Mouse (Mus musculus) layer of hippocampus, postnatal 14 days (tissue): ENCODE results near the gene Plekhg3. TPM values are rescaled to one million over a fixed set of nuclear protein-coding genes. Genes with fewer than 3 reads are reported as not detected.

Experiments used
- DNase-seq, 2 experiments: peaks; one replicate each; pipeline ENCODE4 v3.0.0; 2021 to 2022; ENCODE audit warnings: low spot score in 2 of 2, mixed read lengths in 1 of 2
- total RNA-seq, 2 experiments: library from RNA; stranded (reverse); gene quantifications; 2 replicates each; pipeline ENCODE4 v1.2.3; 2021

Plekhg3 gene
- total RNA-seq, 2 experiments from 2014 or later = 16.1 to 18.6 TPM

DNA sequence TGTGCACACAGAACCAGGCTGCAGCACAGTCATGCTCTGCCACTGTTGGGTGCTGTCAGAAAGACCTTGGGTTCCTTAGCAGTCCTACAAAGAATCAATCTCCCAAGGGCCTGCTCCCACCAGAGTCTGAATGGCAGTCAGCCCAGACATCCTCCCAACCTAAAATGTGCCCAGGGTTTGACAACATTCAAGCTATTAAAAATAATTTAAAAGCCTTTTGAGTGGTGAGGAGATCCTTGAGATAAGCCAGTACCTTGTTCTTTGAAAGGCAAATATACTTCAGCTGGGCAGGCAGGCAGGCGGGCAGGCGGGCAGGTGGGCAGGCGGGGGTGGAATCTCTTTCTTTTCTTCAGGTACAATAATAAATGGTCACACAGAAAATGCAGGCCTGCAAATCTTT lies 5.8 kb upstream of the Plekhg3 start:
- DNase-seq = no peak

- DNase-seq = no peak
These were observed 3.3 kb upstream of the Plekhg3 start for GRCm38 (mm10) chr12:76527245-76527881.

DNA sequence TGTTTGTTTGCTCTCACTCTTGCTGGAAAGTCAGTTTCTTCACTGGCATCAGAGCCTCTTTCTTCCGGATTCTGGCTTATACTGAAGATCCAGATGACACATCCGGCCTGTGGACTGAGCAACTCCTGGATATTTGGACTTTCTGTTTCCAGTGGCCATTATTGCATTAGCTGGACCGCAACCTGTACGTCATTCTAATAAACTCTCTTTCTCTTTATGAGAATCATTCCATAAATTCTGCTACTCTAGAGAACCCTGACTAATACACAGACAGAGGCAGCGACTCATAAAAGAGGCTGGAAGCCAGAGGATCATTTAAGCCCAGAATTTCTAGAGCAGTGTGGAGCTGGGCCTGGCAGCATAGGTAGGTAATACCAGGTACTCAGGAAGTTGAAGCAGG lies 1.9 kb upstream of the Plekhg3 start:
- no peak for DNase-seq

DNA sequence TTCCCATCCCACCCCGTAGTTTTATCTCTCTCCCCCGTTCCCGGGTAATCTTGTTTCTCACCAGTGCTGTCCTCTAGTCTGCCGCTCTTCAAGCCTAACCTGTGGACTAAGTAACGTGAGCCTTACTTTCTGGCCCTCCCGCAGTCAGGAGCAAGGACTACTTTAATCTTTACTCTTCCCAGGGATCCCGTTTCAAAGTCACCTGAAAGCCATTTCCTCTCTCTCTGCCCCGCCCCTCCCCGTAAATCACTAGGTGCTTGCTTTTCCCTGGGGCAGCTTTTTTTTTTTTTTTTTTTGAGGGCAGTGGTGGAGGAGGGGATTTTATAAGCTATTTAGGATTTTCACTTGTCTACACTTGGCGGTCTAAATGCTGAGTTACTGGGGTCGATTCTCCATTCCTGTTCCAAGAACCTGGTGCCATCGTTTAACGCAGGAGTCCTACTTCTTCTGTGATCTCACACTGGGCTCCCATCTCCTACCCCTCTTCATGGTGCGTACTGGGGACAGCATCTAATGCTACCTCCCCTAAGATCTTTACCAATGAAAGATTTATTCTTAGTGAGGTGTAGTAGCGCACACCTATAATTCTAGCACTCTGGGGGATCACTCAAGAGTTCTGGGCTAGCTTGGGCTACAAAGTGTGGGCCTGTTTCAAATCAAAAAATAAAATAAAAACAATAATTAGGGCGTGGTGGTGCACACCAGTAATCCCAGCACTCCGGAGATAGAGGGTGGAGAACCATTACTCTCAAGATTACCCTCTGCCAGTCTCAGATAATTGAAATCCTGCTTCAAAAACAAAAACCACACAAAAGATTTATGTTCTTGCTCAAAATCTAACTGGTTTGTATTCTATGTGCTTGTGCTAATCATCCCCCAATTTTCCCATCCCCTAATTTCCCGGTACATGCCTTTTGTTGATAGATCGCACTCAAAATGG lies 1.6 kb downstream of the Plekhg3 start:
- DNase-seq = no peak

- peak in 1 of 2 experiments; percentile 28 for DNase-seq
These were observed 2.3 kb downstream of the Plekhg3 start for GRCm38 (mm10) chr12:76532926-76533376.

DNA sequence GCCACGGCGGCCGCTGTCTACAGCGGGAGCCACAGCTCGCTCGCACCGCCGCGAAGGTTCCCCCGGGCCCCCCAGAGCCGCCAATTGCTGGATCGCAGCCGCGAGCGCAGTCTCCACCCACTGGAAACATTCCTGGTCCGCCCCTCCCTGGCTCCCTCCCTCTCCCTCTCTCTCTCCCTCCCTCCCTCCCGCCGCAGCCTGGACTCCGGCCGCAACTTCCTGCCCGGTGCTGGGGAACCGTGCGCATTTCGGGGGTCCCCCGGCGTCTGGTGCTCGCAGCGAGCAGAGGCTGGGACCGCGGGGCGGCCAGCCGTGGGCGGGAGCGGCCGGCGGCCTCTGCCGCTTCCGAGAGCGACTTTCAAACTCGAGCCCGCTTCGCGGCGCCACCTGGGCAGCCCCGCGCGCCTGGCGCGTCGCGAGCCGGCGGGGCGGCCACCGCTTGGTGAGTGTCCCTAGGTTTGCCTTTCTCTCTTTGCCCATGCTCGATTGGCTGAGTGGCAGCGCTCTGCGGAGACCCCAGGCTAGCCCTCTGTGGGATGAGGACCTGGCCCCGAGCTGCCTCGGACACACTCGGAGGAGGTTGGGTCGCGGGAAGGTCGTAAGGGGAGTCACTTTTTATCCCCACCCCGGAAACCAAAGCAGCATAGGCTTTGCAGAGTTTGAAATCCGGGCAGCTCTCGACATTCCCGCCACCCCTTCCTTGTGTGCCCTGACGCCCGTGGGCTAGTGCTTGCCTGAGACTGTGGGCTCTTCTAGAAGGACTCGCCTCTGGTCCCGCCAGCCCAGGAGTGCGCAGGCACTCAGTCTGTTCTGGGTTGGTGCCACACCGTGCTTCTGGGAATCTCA lies 2.9 kb downstream of the Plekhg3 start:
- peak in 1 of 2 experiments; percentile 14 for DNase-seq

GRCm38 (mm10) chr12:76534233-76534632 lies 3.5 kb downstream of the Plekhg3 start:
- no peak for DNase-seq

DNA sequence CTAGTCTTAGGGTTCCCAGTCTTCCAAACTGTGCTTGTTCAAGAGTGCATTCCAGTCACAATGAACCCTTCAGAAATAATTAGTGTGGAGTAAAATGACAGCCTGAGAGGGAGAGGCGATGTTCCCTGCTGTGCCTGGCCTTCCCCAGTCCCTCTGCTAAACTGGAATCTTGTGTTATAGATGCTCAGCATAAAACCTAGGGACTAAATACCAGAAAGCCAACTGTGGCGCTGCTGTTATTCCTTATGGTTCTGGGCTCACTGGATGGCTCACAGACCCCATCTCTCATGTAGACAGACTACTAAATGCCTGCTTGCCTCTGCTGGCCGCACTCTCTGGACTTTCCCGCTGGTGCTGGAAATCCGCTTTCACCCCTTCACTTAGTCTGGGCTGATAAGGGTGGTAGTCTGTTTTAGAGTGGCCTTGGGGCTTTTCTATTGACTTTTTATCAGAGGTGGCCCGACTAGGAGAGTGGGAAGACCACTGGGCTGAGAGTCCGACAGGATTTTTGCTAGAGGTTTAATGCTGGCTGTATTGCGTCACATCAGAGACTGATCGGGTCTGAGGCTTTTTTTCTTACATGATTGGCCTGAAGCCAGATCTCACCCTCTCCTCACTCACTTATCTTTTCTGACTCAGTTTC lies 4.1 kb downstream of the Plekhg3 start:
- peak in 1 of 2 experiments; percentile 12 for DNase-seq

- DNase-seq = no peak
These were observed 4.8 kb downstream of the Plekhg3 start for GRCm38 (mm10) chr12:76535471-76535900.

DNA sequence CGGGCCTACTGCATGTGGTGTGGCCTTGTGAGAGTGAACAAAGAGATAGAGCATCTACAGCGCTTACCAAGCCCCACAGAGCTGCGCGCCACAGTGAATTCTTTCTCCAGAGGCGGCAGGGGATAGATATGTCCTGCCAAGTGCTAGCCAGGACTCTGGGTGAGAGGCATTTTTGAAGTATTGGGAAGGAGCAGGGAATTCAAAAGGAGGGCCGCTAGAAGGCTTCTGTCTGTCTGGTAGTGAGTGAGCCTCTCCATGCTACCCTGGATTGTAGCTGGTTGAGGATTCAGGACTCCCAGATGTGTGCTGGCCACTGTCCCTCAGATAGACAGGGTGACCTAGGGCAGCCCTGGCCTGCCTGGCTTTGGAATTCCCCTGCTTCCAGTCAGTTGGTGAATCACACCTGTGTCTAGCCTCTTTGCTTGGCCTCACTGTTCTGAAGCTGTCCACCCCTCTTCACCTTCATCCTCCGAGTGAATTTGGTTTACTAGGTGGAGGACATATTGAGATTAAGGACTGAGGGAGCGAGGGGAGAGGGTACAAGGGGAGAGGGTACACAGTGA lies 6.0 kb downstream of the Plekhg3 start:
- no peak for DNase-seq

- DNase-seq = no peak
These were observed 6.7 kb downstream of the Plekhg3 start for GRCm38 (mm10) chr12:76537434-76537833.

- DNase-seq = no peak
These were observed 9.5 kb downstream of the Plekhg3 start for GRCm38 (mm10) chr12:76540169-76540568.

GRCm38 (mm10) chr12:76540701-76541221 lies 10.1 kb downstream of the Plekhg3 start:
- DNase-seq = no peak

DNA sequence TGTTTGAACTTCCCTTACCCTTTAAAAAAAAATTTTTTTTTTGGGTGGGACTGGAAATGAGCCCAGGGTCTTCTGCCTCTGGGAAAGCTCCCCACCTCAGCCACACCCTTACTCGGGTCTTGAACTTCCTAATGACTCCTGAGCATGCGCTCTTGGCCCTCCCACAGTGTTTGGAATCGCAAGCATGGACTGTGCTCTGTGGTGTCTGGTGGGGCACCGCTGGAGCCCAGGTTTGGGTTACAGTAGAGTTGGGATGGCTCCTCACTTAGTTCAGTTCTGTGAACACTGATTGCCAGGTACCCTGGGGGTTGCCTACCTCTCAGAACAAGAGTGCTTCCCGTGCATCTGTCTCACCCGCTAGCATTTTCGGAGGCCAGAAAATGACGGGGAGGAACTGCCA lies 10.8 kb downstream of the Plekhg3 start:
- DNase-seq = no peak

DNA sequence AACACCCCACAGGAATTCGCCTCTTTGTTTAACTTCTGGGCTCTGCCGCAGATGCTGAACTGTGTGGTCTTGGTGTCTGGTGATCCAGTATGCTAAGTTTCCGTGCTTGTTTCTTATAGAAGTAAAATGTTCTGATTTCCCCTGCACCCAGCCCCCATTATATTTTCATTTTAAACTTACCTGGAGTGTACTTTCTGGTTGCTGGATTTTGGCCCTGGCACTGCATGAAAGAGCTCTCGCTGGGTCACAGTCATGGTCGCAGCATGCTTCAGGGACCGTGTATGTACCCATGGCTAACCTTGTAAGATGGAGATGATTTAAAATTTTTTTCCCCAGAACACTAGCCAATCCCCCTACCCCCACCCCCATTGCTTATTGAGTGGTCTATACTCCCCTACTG lies 11.2 kb downstream of the Plekhg3 start:
- no peak for DNase-seq

DNA sequence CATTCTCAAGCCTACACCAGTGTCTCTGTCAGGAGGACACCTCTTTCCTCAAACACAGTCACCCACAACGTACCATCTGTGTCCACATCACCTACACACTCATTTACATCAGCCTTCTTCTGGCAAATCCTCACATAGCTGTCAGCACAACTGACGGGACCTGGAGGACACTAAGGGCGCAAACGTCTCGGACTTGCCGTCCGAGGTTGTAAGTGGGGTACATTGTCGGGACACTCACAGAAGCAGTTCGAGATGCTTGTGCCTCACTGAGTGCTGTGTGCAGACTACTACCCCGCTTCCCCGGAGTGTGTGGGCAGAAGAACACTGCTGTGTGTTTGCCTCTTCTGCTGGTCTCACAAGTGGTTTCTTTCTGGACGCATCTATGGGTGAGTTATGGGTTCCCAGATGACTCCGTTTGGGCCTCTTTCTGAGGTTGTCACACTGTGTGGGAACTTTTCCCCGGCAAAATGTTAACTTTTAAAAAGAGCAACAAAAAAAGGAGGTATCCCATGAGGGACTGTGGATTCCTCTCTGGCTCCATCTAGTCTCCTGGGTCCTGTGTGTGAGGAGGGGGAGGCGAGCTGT lies 15.2 kb downstream of the Plekhg3 start:
- DNase-seq = no peak

DNA sequence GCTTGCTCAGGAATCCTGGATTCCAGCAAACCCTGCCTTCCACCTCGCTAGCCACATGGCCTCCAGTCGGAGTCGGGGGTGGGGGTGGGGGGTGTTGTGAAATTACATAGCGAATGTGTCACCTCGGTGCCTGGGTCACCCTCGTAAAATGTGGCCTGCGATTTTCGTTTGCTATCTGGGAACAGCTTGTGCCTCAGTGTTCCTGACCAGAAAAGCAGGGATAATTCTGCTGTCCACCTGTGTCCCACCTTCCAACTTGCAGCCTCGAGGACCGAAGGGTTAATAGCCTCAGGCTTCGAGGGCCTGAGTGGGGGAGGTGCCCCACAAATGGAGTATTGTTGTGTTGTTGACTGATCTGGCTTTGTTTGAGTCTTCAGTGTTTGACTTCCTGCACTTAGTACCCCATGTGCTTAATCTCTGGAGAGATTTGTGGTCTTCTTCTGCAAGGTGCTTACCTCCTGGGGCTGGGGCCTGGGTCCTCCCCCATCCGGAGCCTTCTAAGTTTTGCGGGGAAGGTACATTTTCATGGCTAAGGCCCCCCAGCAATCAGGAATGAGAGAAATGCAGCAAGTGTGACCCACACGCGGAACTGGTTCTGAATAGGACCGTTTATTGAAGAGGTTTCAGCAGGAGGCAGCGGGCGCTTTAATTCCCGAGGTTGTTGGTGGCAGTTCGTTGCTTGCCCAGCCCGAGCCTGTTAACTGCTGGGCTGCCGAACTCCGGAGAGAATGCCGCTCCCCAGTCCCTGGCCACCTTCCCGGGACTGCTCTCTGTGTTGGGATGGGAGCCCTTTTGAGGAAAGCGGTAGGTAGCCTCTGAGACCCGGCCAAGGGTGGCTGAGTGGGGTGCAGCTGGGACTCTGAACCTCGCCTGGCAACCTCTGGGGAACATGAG lies 15.9 kb downstream of the Plekhg3 start:
- peak; percentile 39 to 61 for DNase-seq

DNA sequence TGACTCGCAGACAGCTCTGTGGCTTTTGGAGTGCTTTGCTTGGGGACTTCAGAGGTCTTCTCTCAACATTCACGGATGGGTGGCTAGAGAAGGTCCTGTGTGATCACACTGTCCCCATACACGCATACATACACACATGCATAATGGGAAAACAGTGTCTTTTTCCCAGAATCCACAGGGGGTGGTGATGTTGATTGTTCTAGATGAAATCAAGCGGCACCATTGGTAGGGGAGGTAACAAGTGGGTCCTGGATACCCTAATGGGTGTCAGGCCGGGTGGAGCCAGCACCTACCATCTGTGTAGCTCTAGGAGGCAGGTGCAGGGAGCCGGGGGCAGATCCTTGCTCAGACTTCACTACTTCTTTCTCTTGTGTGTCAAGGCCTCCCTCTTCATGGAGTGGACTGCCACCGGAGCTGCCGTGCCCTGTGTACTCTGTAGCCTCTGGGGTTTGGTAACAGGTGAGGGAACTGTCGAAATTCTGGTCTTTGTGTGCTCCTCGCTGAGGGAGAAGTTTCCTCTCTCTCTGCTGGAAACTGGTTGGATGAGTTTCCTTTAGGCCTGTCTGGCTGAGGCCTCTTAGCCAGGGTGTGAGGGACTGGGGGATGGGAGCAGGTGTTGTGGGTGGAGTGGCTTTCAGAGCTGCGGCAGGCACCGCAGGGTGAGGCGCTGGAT lies 16.9 kb downstream of the Plekhg3 start:
- DNase-seq = no peak
